Mouse (Mus musculus) neural tube, embryonic 14.5 days (tissue): ENCODE data around the gene F930015N05Rik. TPM values are rescaled to one million over a fixed set of nuclear protein-coding genes. Genes with fewer than 3 reads are reported as not detected.

Experiments used
- ATAC-seq: fragments of 200-750 bp; cut with Nextera tagmentation; 2 replicates; pipeline ENCODE4 v1.8.0; 2017; ENCODE audit warnings: low read depth, mild to moderate bottlenecking, moderate TSS enrichment, moderate library complexity
- H3K27ac ChIP-seq: fragments of 300-500 bp; sonication (generic); 2 replicates; pipeline ENCODE4 v1.5.1; 2014; ENCODE audit warnings: low read depth, mild to moderate bottlenecking, control low read depth, low read length, moderate library complexity, mixed read lengths
- H3K27me3 ChIP-seq: fragments of 300-500 bp; sonication (generic); 2 replicates; pipeline ENCODE4 v1.6.1; 2014; ENCODE audit warnings: low read length; ENCODE audit not compliant: control insufficient read depth, insufficient read depth
- H3K36me3 ChIP-seq: fragments of 300-500 bp; sonication (generic); 2 replicates; pipeline ENCODE4 v1.6.1; 2014; ENCODE audit warnings: low read length, mixed read lengths; ENCODE audit not compliant: control insufficient read depth, insufficient read depth
- H3K4me1 ChIP-seq: fragments of 300-500 bp; sonication (generic); 2 replicates; pipeline ENCODE4 v1.6.1; 2014; ENCODE audit warnings: low read length; ENCODE audit not compliant: control insufficient read depth, insufficient read depth
- H3K4me2 ChIP-seq: fragments of 300-500 bp; sonication (generic); 2 replicates; pipeline ENCODE4 v1.6.1; 2014; ENCODE audit warnings: mild to moderate bottlenecking, low read depth, low read length, control low read depth
- H3K4me3 ChIP-seq: fragments of 300-500 bp; sonication (generic); 2 replicates; pipeline ENCODE4 v1.5.1; 2014; ENCODE audit warnings: low read depth, low read length, control low read depth, mixed read lengths
- H3K9ac ChIP-seq: fragments of 300-500 bp; sonication (generic); replicated peaks from 2 replicates; pipeline ENCODE4 v1.6.1; 2014; ENCODE audit warnings: low read depth, mild to moderate bottlenecking, control low read depth, low read length, mixed read lengths
- H3K9me3 ChIP-seq: fragments of 300-500 bp; sonication (generic); 2 replicates; pipeline ENCODE4 v1.6.1; 2016; ENCODE audit warnings: low read length; ENCODE audit not compliant: control insufficient read depth
- WGBS: fragments of 180-500 bp; shearing (Covaris S2); extraction: QIAGEN DNeasy Blood & Tissue Kit; methylation state at CpG from one replicate; pipeline ENCODE4 v1.1.7; 2014; 5-methylcytosine and 5-hydroxymethylcytosine counted together
- polyA plus RNA-seq: library from polyadenylated mRNA; unstranded; fragments of >200 nt; fragmentation: Nextera tagmentation; extraction: Ambion mirVana; gene quantifications from 2 replicates; pipeline ENCODE4 v1.2.1, GENCODE M21; 2014

F930015N05Rik gene
- polyA plus RNA-seq, 1 experiment from 2014 or later, result 2.3 TPM

DNA sequence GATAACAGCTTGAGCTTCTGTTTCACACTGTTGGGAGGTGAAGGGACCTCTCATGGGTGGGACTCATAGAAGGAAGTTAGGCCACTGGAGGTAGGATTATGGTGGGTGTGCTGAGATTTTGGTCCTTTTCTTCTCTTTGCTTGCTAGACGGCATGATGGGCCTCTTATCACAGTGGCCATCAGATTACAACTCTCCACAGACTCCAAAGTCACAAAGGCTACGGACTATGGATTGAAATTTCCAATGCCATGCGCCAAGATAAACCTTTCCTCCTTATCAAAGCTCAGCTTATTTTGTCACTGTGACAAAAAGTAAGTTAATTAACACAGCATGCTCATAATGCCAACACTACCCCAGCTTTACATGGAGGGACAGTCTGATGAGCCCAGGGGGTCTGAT is 38.8 kb downstream of the F930015N05Rik start:
- no peak overlapping the region for H3K4me2 ChIP-seq
- no peaks in the 10 kb centered on the region for H3K9me3 ChIP-seq
- H3K27me3 ChIP-seq, result no peaks in the 10 kb centered on the region
- no peak overlapping the region for H3K9ac ChIP-seq
- WGBS, result 91% methylated on average over 3 of the region's 3 CpGs
- no peak for ATAC-seq
- peaks cover 10% of the 10 kb centered on the region; the same call in 1 of the 2 replicates for H3K4me1 ChIP-seq
- no peak overlapping the region for H3K4me3 ChIP-seq
- H3K36me3 ChIP-seq, result no peaks in the 10 kb centered on the region
- H3K27ac ChIP-seq, result no peak overlapping the region

DNA sequence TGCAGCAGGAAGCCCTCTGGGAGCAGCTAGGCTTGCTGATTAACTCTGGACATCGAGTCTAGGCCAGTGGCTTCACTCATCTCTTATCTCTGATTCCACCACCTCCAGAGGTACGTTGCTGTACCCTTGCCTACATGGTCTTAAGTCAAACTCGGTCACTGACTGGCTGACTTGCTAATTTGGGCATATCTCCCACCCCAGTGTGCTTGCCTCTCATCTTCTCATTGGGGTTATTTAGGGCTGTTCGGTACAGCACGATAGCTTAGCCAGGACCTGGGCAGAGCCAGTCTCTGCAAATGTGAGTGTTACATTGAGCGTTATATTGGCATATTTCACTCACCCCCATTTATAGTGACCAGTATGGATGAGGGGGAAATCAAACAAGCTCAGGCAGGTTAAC is 39.5 kb downstream of the F930015N05Rik start:
- Histone ChIP-seq H3K4me3 (no peak overlapping the region), H3K9ac (no peak overlapping the region), H3K27me3 (no peaks in the 10 kb centered on the region), H3K36me3 (no peaks in the 10 kb centered on the region), H3K9me3 (no peaks in the 10 kb centered on the region), H3K4me1 (peaks cover 10% of the 10 kb centered on the region; the same call in 1 of the 2 replicates), H3K27ac (no peak overlapping the region; the same call in 1 of the 2 replicates), H3K4me2 (peak overlapping the region; percentile 41; the same call in 1 of the 2 replicates)
- 57% methylated on average over 6 of the region's 6 CpGs for WGBS
- no peak; the same call in 1 of the 2 replicates for ATAC-seq

DNA sequence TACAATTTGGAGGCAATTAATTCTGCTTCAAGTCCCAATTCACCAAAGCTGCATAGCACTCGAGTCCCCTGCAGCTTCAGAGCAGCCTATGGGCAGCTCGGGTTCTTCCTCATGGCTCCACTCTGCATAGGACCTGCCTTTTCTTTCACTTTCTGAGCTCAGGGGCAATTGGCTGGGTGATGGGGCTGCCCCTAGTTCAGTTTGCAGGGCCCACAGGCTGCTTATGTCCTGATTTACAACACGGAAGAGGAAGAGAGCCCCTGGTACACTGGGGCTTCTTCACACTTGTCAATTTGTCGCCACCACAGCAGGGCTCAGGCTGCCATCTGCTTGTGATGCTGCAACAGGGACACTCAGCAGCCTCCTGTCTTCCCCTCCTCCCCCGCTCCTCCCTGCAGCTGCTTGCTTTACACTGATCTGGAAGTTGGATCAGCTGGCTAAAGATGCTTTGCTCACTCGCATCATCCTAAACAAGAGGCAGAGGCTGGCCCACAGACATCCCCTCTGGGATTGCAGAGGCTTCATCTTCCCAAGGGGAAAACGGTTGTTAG is 40.0 kb downstream of the F930015N05Rik start:
- Histone ChIP-seq H3K4me3 (no peak overlapping the region), H3K27ac (peak overlapping the region; percentile 73; the same call in 1 of the 2 replicates), H3K27me3 (no peaks in the 10 kb centered on the region), H3K4me2 (peak overlapping the region; percentile 41), H3K9ac (no peak overlapping the region; the same call in 1 of the 2 replicates), H3K36me3 (no peaks in the 10 kb centered on the region), H3K4me1 (peaks cover 10% of the 10 kb centered on the region; the same call in 1 of the 2 replicates), H3K9me3 (no peaks in the 10 kb centered on the region)
- 4% methylated on average over 7 of the region's 7 CpGs for WGBS
- peak; percentile 91 for ATAC-seq

DNA sequence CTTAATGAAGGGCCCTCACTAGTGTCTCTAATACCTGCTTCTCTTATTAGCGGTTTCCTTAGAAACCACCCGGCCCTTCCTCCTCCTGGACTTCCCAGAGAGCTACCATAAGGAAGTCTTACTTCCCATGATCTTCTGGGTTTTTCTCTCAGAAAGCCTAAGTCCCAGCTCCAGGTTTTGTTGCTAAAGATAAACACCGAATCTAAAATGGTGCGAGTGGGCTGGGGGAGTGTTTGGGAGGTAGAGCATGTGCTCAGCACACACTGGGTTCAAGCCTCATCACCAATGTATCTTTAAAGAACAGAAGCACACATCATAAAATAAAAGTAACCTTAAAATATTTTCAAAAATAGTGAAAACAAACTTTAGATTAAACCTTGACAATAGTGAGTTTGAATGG is 50.1 kb downstream of the F930015N05Rik start:
- no peaks in the 10 kb centered on the region for H3K36me3 ChIP-seq
- 93% methylated on average over 4 of the region's 4 CpGs for WGBS
- no peak overlapping the region for H3K27ac ChIP-seq
- ATAC-seq, result no peak
- H3K4me2 ChIP-seq, result no peak overlapping the region
- no peaks in the 10 kb centered on the region for H3K27me3 ChIP-seq
- no peak overlapping the region for H3K9ac ChIP-seq
- no peaks in the 10 kb centered on the region for H3K9me3 ChIP-seq
- H3K4me1 ChIP-seq, result no peaks in the 10 kb centered on the region
- no peak overlapping the region for H3K4me3 ChIP-seq

Other genes starting within 250 kb of the F930015N05Rik start
- gene Hs3st3a1, start 1.3 kb downstream of the F930015N05Rik start, polyA plus RNA-seq, result 1.5 and 1.8 TPM in 2 replicates